Mouse (Mus musculus) ovary, postnatal 36 days (tissue): ENCODE measurements around the gene Ass1.
A peak's percentile ranks its signal among the peaks of the same experiment; 100 is the strongest.

Experiments used
- DNase-seq: peaks from one replicate; pipeline ENCODE4 v3.0.0; 2022; ENCODE audit warnings: low spot score, mixed read lengths

Ass1 gene

GRCm38 (mm10) chr2:31490556-31490955 is 20.5 kb downstream of the Ass1 start:
- no peak for DNase-seq

DNA sequence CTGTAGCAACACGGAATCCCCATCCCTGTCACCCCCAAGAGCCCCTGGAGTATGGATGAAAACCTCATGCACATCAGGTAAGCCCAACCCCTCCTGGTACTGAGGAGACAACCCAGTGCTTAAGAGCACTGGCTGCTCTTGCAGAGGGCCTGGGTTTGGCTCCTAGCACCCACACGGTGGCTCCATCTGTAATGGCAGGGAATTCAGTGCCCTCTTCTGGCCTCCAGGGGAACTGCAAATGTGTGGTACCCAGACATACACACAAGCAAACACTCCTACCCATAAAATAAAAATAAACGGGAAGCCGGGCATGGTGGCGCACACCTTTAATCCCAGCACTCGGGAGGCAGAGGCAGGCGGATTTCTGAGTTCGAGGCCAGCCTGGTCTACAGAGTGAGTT is 22.3 kb downstream of the Ass1 start:
- DNase-seq = no peak

DNA sequence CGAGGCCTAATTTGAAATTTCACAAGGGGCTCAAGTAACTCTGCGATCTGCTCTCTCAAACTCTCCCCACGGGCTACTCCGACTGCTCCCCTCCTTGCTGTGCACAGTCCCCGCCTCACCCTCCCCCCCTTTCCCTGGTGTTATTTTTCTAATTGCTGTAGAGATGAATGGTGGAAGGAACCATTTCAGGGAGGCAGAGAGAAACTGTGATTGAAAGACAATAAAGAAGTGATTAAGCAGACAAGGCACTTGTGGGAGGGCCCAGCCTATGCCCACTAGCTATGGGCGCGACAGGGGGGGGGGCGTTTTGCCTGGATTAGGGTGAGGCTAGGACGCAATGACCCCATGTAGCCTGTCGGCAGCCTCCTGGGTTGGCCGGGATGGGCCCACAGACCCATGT is 23.2 kb downstream of the Ass1 start:
- no peak for DNase-seq

GRCm38 (mm10) chr2:31494315-31494714 is 24.3 kb downstream of the Ass1 start:
- no peak for DNase-seq

DNA sequence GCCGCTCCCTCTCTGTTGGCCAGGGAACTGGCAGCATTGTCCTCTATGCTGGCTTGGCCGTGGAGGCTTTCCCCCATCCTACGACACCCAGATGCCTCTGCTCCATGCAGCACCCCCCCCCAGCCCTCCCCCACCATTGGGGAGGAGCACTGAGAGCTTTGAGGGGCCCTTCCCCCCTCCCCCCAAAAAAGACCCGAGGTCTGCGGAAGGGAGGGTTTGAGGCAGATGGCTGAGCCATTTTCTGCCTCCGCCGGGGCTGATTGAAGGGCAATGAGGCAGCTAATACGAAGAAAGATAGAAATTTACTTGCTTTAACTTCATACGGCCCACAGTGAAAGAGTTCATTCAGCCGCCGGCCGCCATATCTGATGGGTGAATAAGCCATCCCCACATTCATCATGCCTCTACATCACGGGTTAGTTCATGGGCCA is 25.1 kb downstream of the Ass1 start:
- DNase-seq = no peak

DNA sequence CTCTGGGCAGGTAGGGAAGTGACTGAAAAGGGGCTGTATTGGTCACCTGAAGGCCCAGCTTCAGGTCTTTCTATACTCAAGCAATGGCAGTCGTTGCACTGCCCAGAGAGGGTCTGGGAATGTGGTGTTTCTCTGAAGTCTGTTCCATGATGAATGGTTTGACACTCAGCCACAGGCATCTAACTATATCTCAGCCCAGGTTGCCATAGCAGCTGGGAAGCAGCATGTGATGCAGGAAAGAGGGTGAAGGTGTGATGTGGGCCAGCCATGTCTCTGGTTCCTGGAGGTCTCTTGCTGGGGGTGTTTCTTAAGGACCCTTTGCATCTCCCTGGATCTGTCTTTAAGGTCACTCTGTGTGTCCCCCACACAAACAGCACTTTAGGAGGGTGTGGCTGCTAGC is 26.1 kb downstream of the Ass1 start:
- no peak for DNase-seq

- no peak for DNase-seq
These were observed 27.1 kb downstream of the Ass1 start for GRCm38 (mm10) chr2:31497113-31497512.

GRCm38 (mm10) chr2:31497635-31498034 is 27.6 kb downstream of the Ass1 start:
- DNase-seq = no peak

- no peak for DNase-seq
These were observed 29.6 kb downstream of the Ass1 start for GRCm38 (mm10) chr2:31499327-31500291.

GRCm38 (mm10) chr2:31500292-31501204 is 30.5 kb downstream of the Ass1 start:
- DNase-seq = no peak

DNA sequence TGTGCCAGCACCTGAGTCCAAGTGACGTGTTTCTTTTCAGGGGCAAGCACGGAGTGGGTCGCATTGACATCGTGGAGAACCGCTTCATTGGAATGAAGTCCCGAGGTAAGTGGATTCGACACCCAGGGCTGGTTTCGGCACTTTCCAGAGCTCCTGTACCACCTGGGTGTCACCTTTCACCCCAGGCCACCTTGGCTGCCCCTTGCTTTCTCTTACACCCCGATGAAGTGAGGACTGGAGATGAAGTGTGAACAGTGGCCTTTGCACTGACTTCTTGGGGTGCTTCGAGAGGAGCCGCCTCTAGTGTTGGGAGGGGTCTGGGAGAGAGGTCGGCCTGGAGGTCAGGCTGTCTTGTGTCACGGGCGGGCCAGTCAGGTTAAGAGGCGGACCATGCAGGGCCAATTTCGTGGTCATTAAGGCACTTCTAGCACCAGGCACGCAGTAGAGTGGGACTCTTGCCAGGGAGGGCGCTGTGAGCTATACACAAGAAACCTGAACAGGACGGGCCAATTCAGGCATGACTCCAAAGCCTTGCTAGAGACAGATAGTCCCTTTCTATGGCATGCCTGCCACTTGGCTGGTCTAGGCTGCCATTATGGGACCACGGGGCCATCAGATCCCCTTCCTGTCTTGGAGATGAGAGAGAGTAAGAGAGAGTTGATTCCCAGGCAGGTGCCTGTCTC is 31.6 kb downstream of the Ass1 start:
- DNase-seq = peak; percentile 21

DNA sequence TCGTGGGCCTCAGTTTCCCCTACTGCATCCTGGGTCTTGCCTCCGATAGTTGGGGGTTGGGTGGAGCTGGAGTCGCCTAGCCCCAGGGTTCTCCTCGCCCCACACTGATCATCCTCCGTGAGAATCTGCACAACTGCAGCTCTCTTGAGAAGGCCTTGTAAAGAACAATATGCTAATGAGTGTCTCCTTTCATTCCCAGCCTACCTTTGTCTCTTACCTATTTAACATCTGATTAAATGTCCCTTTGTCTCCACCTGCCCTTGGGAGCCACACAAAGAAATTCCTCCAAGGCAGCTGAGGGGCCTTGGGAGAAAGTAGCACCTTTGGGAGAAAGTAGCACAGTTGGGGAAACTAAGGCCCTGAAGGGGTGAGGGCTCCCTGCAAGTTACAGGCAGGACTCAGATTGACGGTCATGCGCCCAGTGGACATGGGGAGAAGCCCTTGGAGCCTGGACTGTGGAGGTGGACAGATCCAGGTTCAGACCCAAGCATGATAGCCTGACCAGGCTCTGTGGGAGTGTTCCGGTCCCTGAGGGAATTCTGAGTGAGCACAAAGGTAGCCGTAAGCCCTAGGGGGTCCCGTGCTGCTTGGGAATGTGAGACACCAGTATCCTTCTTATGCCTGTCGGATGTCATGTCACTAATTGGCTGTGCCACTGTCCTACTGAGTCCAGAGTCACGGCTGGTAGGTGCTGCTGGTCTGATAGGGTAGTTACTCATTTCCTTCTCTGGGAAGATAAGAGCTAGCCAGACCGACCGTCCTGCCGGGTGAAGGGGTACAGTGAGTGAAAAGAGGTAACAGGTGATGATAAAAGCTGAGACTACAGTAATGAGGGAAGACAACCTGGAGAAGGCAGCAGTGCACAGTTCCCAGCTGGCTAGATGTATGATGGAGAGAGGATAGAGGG is 32.9 kb downstream of the Ass1 start:
- no peak for DNase-seq

GRCm38 (mm10) chr2:31505472-31505871 is 35.5 kb downstream of the Ass1 start:
- DNase-seq = no peak

DNA sequence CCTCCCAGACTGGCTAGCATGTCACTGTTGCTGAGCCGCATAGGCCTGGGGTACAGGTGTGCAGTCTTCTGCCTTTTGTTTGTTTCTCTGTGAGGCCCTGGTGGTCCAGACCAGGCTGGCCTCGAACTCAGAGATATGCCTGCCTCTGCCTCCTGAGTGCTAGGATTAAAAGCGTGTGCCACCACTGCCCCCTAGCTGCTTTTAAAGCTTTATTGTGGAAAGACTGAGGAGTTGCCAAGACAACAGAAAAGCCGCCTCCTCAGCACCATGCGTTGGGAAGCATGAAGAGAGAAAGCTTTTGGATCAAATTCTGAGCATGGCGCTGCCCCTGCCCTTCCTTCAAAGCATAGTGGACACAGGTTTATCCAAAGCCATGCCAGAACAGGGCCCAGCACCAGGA is 38.8 kb downstream of the Ass1 start:
- DNase-seq = no peak

DNA sequence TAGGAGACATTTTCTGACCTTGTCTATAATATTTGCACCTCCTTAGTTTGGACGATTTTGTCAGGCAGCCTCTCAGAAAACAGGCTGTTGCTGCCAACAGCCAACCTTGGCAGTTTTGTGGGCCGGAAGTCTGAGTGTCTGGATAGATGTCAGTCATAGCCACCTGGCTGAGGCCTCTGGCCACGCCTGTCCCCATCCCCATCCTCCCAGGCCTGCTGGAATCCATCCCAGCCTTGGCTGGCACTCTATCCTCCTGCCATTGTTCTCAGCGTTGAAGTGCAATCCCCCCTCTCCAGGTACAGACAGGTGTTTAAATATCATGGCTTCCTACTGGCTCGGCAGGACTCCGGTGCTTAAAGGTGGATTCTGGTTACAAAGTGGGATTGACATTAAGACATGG is 41.3 kb downstream of the Ass1 start:
- peak; percentile 33 for DNase-seq

- DNase-seq = no peak
These were observed 46.5 kb downstream of the Ass1 start for GRCm38 (mm10) chr2:31516557-31516956.

DNA sequence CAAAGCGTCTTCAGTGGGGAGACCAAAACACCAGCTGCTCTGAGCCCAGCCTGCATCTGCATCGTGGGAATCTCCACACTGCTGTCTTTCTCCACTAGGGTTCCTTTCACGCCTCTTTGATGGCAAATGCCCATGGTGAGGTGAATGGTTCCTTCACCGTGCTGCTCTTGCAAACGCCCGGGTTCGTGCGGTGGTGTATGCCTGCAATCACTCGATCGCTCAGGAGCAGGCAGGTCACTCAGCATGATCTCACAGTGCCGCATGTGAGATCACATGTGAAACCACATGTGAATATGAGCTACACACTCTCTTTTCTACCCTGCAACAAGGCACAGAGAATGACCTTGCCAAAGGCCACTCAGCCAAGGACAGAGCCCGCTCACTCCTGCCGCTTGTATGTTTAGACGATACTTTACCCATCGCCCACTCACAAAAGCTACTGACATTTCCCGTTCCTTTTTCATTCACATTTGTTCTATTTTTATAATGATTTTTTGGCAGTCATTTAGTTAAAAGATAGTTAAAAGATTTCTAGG is 51.9 kb downstream of the Ass1 start:
- peak; percentile 14 for DNase-seq

DNA sequence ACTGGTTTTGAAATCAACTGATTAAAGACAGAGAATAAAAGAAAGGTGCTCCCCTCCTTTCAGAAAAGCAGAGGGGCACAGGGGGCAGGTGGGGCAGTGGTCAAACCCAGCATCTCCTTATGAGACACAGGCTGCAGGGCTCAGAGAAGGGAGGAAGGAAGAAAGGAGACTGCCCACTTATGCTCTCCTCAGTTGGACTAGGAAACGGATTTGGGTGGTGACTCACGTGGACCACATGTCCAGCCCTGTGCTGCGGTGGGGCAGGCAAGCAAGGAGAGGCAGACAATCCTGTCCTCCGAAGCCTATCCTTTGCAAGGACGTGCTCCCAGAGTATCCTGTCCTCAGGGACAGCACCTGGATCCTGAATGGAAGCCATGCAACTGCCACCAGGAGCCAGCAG is 54.6 kb downstream of the Ass1 start:
- no peak for DNase-seq

GRCm38 (mm10) chr2:31525778-31526177 is 55.8 kb downstream of the Ass1 start:
- DNase-seq = no peak

DNA sequence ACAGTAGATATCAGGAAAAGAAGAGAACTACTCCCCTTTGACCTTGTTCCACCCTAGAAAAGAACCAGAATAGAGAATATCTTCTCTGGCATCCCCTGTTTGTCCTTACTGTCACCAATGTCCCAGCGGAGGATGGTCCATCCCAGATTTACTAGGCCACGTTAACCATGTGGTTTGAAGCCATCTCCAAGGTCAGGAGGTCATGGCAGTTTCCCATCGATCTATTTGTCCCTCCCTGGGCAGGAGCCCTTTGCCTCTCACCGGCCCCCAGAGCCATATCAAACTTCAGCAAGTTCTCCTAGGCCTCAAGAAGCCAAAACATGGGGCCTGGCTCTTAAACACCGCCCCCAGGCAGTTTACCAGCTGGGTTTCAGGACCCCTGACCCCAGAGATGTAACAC is 60.2 kb downstream of the Ass1 start:
- DNase-seq = no peak

DNA sequence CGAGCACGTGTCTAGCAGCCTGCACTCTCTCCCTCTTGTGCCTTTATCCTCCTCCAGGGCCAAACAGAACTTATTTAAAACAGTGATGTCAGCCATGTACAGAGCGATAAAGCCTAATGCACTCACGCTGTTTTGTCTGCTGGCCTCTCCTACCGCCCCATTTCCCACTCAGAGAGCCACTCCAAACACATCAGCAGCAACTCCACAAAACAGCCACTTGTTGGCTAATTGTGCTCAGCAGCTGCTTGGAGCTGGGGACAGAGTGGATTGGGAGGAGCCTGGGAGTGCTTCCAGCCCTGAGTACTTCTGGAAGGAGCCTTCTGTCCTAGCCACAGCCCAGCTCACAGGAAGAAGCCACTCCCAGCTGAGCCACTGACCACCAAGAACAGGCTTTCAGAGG is 67.0 kb downstream of the Ass1 start:
- DNase-seq = peak; percentile 17
